Mouse (Mus musculus) G1E-ER4 (cell line): ENCODE data around the gene Gm17509. TPM values are rescaled to one million over a fixed set of nuclear protein-coding genes. Genes with fewer than 3 reads are reported as not detected.

Experiments
- GATA1 ChIP-seq: IDR thresholded peaks from one replicate; pipeline ENCODE4 v1.8.0; 2012; ENCODE audit warnings: low read length, inconsistent platforms
- polyA plus RNA-seq: library from polyadenylated mRNA; stranded (reverse); fragments of >175 nt; gene quantifications from 2 replicates; pipeline ENCODE4 v1.2.3, GENCODE M21; 2012

The Gm17509 gene
- polyA plus RNA-seq: not detected in 2 replicates

GRCm38 (mm10) chr13:117220501-117221321 lies at the start of gene Gm17509:
Gene Gm17509 (minus strand): TSS chr13:117221075.
- no peak for TF ChIP-seq GATA1

- no peak for TF ChIP-seq GATA1
These were observed 47.1 kb upstream of the Gm17509 start for GRCm38 (mm10) chr13:117267963-117268362.

- TF ChIP-seq GATA1: no peak
These were observed 45.3 kb upstream of the Gm17509 start for GRCm38 (mm10) chr13:117266156-117266555.

- no peak for TF ChIP-seq GATA1
These were observed 39.8 kb upstream of the Gm17509 start for GRCm38 (mm10) chr13:117260704-117261103.

GRCm38 (mm10) chr13:117242621-117243020 lies 21.7 kb upstream of the Gm17509 start:
- TF ChIP-seq GATA1: no peak

- TF ChIP-seq GATA1: no peak
These were observed 21.2 kb upstream of the Gm17509 start for GRCm38 (mm10) chr13:117242063-117242462.

- no peak for TF ChIP-seq GATA1
These were observed 16.2 kb upstream of the Gm17509 start for GRCm38 (mm10) chr13:117237111-117237510.

- TF ChIP-seq GATA1: no peak
These were observed 14.8 kb upstream of the Gm17509 start for GRCm38 (mm10) chr13:117235530-117236212.

- no peak for TF ChIP-seq GATA1
These were observed 13.6 kb upstream of the Gm17509 start for GRCm38 (mm10) chr13:117234486-117234885.

GRCm38 (mm10) chr13:117233808-117234207 lies 12.9 kb upstream of the Gm17509 start:
- TF ChIP-seq GATA1: no peak

- TF ChIP-seq GATA1: no peak
These were observed 9.7 kb upstream of the Gm17509 start for GRCm38 (mm10) chr13:117230371-117231110.

- no peak for TF ChIP-seq GATA1
These were observed 4.7 kb upstream of the Gm17509 start for GRCm38 (mm10) chr13:117225561-117225960.

- no peak for TF ChIP-seq GATA1
These were observed 4.0 kb upstream of the Gm17509 start for GRCm38 (mm10) chr13:117224901-117225300.

GRCm38 (mm10) chr13:117223125-117223524 lies 2.2 kb upstream of the Gm17509 start:
- no peak for TF ChIP-seq GATA1

GRCm38 (mm10) chr13:117219871-117220500 lies 889 bp downstream of the Gm17509 start:
- TF ChIP-seq GATA1: no peak
